Mouse (Mus musculus) heart, adult 2 months (tissue): ENCODE results near the gene Ntrk2.

Experiments
- CTCF ChIP-seq: fragments of 200-600 bp; IDR thresholded peaks from 2 replicates; pipeline ENCODE4 v1.8.1; 2022; ENCODE audit warnings: antibody characterized with exemption, mild to moderate bottlenecking, moderate library complexity
- POLR2A ChIP-seq: fragments of 200-500 bp; IDR thresholded peaks from 2 replicates; pipeline ENCODE4 v1.6.1; 2011; ENCODE audit warnings: mild to moderate bottlenecking, low read depth, low read length, control low read depth; ENCODE audit not compliant: insufficient read depth

GRCm38 (mm10) chr13:59041013-59041764, 234.8 kb downstream of the Ntrk2 start:
- TF ChIP-seq POLR2A (no peak), CTCF (no peak)
